Mouse (Mus musculus) T-cell, adult 2 months (primary cell): ENCODE measurements around the gene H2-Q2.
"Not testable (repeated sequence)": the region's sequence is repeated elsewhere in the genome, so short reads cannot be mapped to it uniquely, and the experiment has no call there.

Source experiments
- DNase-seq: peaks from one replicate; pipeline ENCODE4 v3.0.0; 2022; ENCODE audit warnings: low spot score

Gene H2-Q2

GRCm38 (mm10) chr17:35379369-35379728 lies 37.3 kb downstream of the H2-Q2 start, which contains the start of gene H2-Q4:
H2-Q4 (plus strand) TSS chr17:35379617.
- peak; percentile 97 for DNase-seq

GRCm38 (mm10) chr17:35379729-35380451 lies 37.8 kb downstream of the H2-Q2 start:
- DNase-seq = peak; percentile 52

- DNase-seq = peak; percentile 61
Observed at GRCm38 (mm10) chr17:35389796-35390195, 47.8 kb downstream of the H2-Q2 start.

- not testable (repeated sequence) for DNase-seq
Observed at GRCm38 (mm10) chr17:35392671-35393070, 50.6 kb downstream of the H2-Q2 start.

GRCm38 (mm10) chr17:35393864-35394800 lies 52.1 kb downstream of the H2-Q2 start:
- peak; percentile 52 for DNase-seq
